Mouse (Mus musculus): Measurements from ENCODE around the gene Hist2h2ab. TPM values are rescaled to one million over a fixed set of nuclear protein-coding genes. Genes with fewer than 3 reads are reported as not detected.
"Not testable (repeated sequence)": the region's sequence is repeated elsewhere in the genome, so short reads cannot be mapped to it uniquely, and the experiment has no call there.

Gene Hist2h2ab
- polyA plus RNA-seq, 1 experiment from 2014 or later: 0.72 TPM

- under 1% methylated on average over 10 of the region's 68 CpGs for WGBS
- peak; percentile 86 for ATAC-seq (ENCODE audit: low read depth)
Observed at GRCm38 (mm10) chr3:96238954-96239793, 19.5 kb downstream of the Hist2h2ab start, which contains the start of gene Hist2h3c2. TSS of gene Hist2h3c2 (minus strand) at chr3:96239127.

GRCm38 (mm10) chr3:96239949-96240798, 20.5 kb downstream of the Hist2h2ab start, which contains the start of gene Hist2h2aa2:
TSS of gene Hist2h2aa2 (minus strand) at chr3:96240276.
- H3K4me2 ChIP-seq (ENCODE audit: low read depth, low read length): peak within 1 kb of the TSS; percentile 40
- peak within 1 kb of the TSS; percentile 8 for H3K9ac ChIP-seq (replicated peaks; ENCODE audit: low read depth, low read length)
- not testable (repeated sequence) for H3K36me3 ChIP-seq (ENCODE audit: control insufficient read depth, insufficient read depth, low read length); H3K9me3 ChIP-seq (ENCODE audit: control insufficient read depth, low read length); H3K27me3 ChIP-seq (ENCODE audit: control insufficient read depth, insufficient read depth, low read length)
- peak within 1 kb of the TSS; percentile 28 for H3K4me3 ChIP-seq (ENCODE audit: low read depth, low read length)
- peaks cover 12% of the 10 kb centered on the region for H3K4me1 ChIP-seq (ENCODE audit: control insufficient read depth, insufficient read depth, low read length)
- H3K27ac ChIP-seq (ENCODE audit: low read depth, low read length): peak within 1 kb of the TSS; percentile 70; the same call in 1 of the 2 replicates
- peak; percentile 90 for ATAC-seq (ENCODE audit: low read depth)
- WGBS: 5% methylated on average over 22 of the region's 85 CpGs

More at GRCm38 (mm10) chr3:96238954-96239793, 19.5 kb downstream of the Hist2h2ab start, which contains the start of gene Hist2h3c2:
- Histone ChIP-seq H3K4me2 (ENCODE audit: low read depth, low read length) (peak within 1 kb of the TSS; percentile 31), H3K4me3 (ENCODE audit: low read depth, low read length) (peak within 1 kb of the TSS; percentile 20; the same call in 1 of the 2 replicates)
- H3K4me1 ChIP-seq (ENCODE audit: control insufficient read depth, insufficient read depth, low read length); H3K9ac ChIP-seq (replicated peaks; ENCODE audit: low read depth, low read length); H3K27me3 ChIP-seq (ENCODE audit: control insufficient read depth, insufficient read depth, low read length); H3K36me3 ChIP-seq (ENCODE audit: control insufficient read depth, insufficient read depth, low read length); H3K27ac ChIP-seq (ENCODE audit: low read depth, low read length); H3K9me3 ChIP-seq (ENCODE audit: control insufficient read depth, low read length): not testable (repeated sequence)

- ATAC-seq (ENCODE audit: low read depth): no peak
- H3K36me3 ChIP-seq (ENCODE audit: control insufficient read depth, insufficient read depth, low read length): no peaks in the 10 kb centered on the region
- WGBS: 74% methylated on average over 9 of the region's 9 CpGs
- no peaks in the 10 kb centered on the region for H3K9me3 ChIP-seq (ENCODE audit: control insufficient read depth, low read length)
- peak overlapping the region; percentile 67; the same call in 1 of the 2 replicates for H3K27ac ChIP-seq (ENCODE audit: low read depth, low read length)
- H3K4me2 ChIP-seq (ENCODE audit: low read depth, low read length): peak overlapping the region; percentile 40
- H3K4me3 ChIP-seq (ENCODE audit: low read depth, low read length): peak overlapping the region; percentile 28
- H3K27me3 ChIP-seq (ENCODE audit: control insufficient read depth, insufficient read depth, low read length): no peaks in the 10 kb centered on the region
- H3K9ac ChIP-seq (replicated peaks; ENCODE audit: low read depth, low read length): peak overlapping the region; percentile 8
- H3K4me1 ChIP-seq (ENCODE audit: control insufficient read depth, insufficient read depth, low read length): peaks cover 12% of the 10 kb centered on the region
Observed at GRCm38 (mm10) chr3:96240799-96241197, 21.1 kb downstream of the Hist2h2ab start.

GRCm38 (mm10) chr3:96243921-96244572, 24.4 kb downstream of the Hist2h2ab start:
- no peak for ATAC-seq (ENCODE audit: low read depth)
- peak overlapping the region; percentile 57 for H3K4me2 ChIP-seq (ENCODE audit: low read depth, low read length)
- peak overlapping the region; percentile 42 for H3K4me3 ChIP-seq (ENCODE audit: low read depth, low read length)
- no peaks in the 10 kb centered on the region for H3K36me3 ChIP-seq (ENCODE audit: control insufficient read depth, insufficient read depth, low read length)
- H3K4me1 ChIP-seq (ENCODE audit: control insufficient read depth, insufficient read depth, low read length): peaks cover 12% of the 10 kb centered on the region
- no peaks in the 10 kb centered on the region for H3K27me3 ChIP-seq (ENCODE audit: control insufficient read depth, insufficient read depth, low read length)
- H3K27ac ChIP-seq (ENCODE audit: low read depth, low read length): peak overlapping the region; percentile 92; the same call in 1 of the 2 replicates
- no peaks in the 10 kb centered on the region for H3K9me3 ChIP-seq (ENCODE audit: control insufficient read depth, low read length)
- 89% methylated on average over 7 of the region's 7 CpGs for WGBS
- no peak overlapping the region for H3K9ac ChIP-seq (replicated peaks; ENCODE audit: low read depth, low read length)

- H3K9me3 ChIP-seq (ENCODE audit: control insufficient read depth, low read length): not testable (repeated sequence)
- WGBS: under 1% methylated on average over 22 of the region's 88 CpGs
Observed at GRCm38 (mm10) chr3:96245003-96245886, 25.6 kb downstream of the Hist2h2ab start, which contains the start of gene Hist2h2aa1. TSS of gene Hist2h2aa1 (plus strand) at chr3:96245497.

GRCm38 (mm10) chr3:96246018-96246417, 26.4 kb downstream of the Hist2h2ab start:
- not testable (repeated sequence) for H3K36me3 ChIP-seq (ENCODE audit: control insufficient read depth, insufficient read depth, low read length); H3K27me3 ChIP-seq (ENCODE audit: control insufficient read depth, insufficient read depth, low read length); H3K4me1 ChIP-seq (ENCODE audit: control insufficient read depth, insufficient read depth, low read length); H3K27ac ChIP-seq (ENCODE audit: low read depth, low read length); H3K9me3 ChIP-seq (ENCODE audit: control insufficient read depth, low read length); ATAC-seq (ENCODE audit: low read depth); H3K9ac ChIP-seq (replicated peaks; ENCODE audit: low read depth, low read length)
- H3K4me2 ChIP-seq (ENCODE audit: low read depth, low read length): peak overlapping the region; percentile 29; the same call in 1 of the 2 replicates
- under 1% methylated on average over 10 of the region's 21 CpGs for WGBS
- H3K4me3 ChIP-seq (ENCODE audit: low read depth, low read length): peak overlapping the region; percentile 24

More at GRCm38 (mm10) chr3:96245003-96245886, 25.6 kb downstream of the Hist2h2ab start, which contains the start of gene Hist2h2aa1:
- Histone ChIP-seq H3K9ac (replicated peaks; ENCODE audit: low read depth, low read length) (peak within 1 kb of the TSS; percentile 62), H3K4me1 (ENCODE audit: control insufficient read depth, insufficient read depth, low read length) (peaks cover 12% of the 10 kb centered on the region), H3K4me3 (ENCODE audit: low read depth, low read length) (peak within 1 kb of the TSS; percentile 42), H3K4me2 (ENCODE audit: low read depth, low read length) (peak within 1 kb of the TSS; percentile 57), H3K27ac (ENCODE audit: low read depth, low read length) (peak within 1 kb of the TSS; percentile 92)
- not testable (repeated sequence) for H3K36me3 ChIP-seq (ENCODE audit: control insufficient read depth, insufficient read depth, low read length); H3K27me3 ChIP-seq (ENCODE audit: control insufficient read depth, insufficient read depth, low read length)
- peak; percentile 92 for ATAC-seq (ENCODE audit: low read depth)

- WGBS: no CpG with 5 or more reads among the region's 47 CpGs
- H3K4me2 ChIP-seq (ENCODE audit: low read depth, low read length): peak within 1 kb of the TSS; percentile 32; the same call in 1 of the 2 replicates
- peak within 1 kb of the TSS; percentile 24 for H3K4me3 ChIP-seq (ENCODE audit: low read depth, low read length)
- H3K36me3 ChIP-seq (ENCODE audit: control insufficient read depth, insufficient read depth, low read length); H3K27me3 ChIP-seq (ENCODE audit: control insufficient read depth, insufficient read depth, low read length); H3K27ac ChIP-seq (ENCODE audit: low read depth, low read length); H3K9me3 ChIP-seq (ENCODE audit: control insufficient read depth, low read length); H3K4me1 ChIP-seq (ENCODE audit: control insufficient read depth, insufficient read depth, low read length); H3K9ac ChIP-seq (replicated peaks; ENCODE audit: low read depth, low read length): not testable (repeated sequence)
- ATAC-seq (ENCODE audit: low read depth): peak; percentile 86
Observed at GRCm38 (mm10) chr3:96246427-96246856, 26.8 kb downstream of the Hist2h2ab start, which contains the start of gene Hist2h3c1. TSS of gene Hist2h3c1 (plus strand) at chr3:96246685.
